Mouse (Mus musculus) midbrain, embryonic 15.5 days (tissue): ENCODE data around the gene Ccdc12. TPM values are rescaled to one million over a fixed set of nuclear protein-coding genes. Genes with fewer than 3 reads are reported as not detected.
"Not testable (repeated sequence)": the region's sequence is repeated elsewhere in the genome, so short reads cannot be mapped to it uniquely, and the experiment has no call there.

Experiments
- ATAC-seq: fragments of 200-750 bp; cut with Nextera tagmentation; replicated peaks from 2 replicates; pipeline ENCODE4 v1.8.0; 2017; ENCODE audit warnings: moderate TSS enrichment
- H3K27ac ChIP-seq: fragments of 300-500 bp; sonication (generic); 2 replicates; pipeline ENCODE4 v1.5.1; 2015; ENCODE audit warnings: mild to moderate bottlenecking, inconsistent platforms
- H3K27me3 ChIP-seq: fragments of 300-500 bp; sonication (generic); replicated peaks from 2 replicates; pipeline ENCODE4 v1.6.1; 2015; ENCODE audit warnings: inconsistent platforms
- H3K36me3 ChIP-seq: fragments of 300-500 bp; sonication (generic); replicated peaks from 2 replicates; pipeline ENCODE4 v1.6.1; 2015; ENCODE audit warnings: inconsistent platforms
- H3K4me1 ChIP-seq: fragments of 300-500 bp; sonication (generic); 2 replicates; pipeline ENCODE4 v1.6.1; 2015; ENCODE audit warnings: inconsistent platforms
- H3K4me2 ChIP-seq: fragments of 300-500 bp; sonication (generic); 2 replicates; pipeline ENCODE4 v1.6.1; 2015; ENCODE audit warnings: inconsistent platforms, mild to moderate bottlenecking, moderate library complexity
- H3K4me3 ChIP-seq: fragments of 300-500 bp; sonication (generic); 2 replicates; pipeline ENCODE4 v1.5.1; 2015; ENCODE audit warnings: mild to moderate bottlenecking, inconsistent platforms
- H3K9ac ChIP-seq: fragments of 300-500 bp; sonication (generic); 2 replicates; pipeline ENCODE4 v1.6.1; 2015; ENCODE audit warnings: mild to moderate bottlenecking, inconsistent platforms
- H3K9me3 ChIP-seq: fragments of 300-500 bp; sonication (generic); 2 replicates; pipeline ENCODE4 v1.6.1; 2016; ENCODE audit warnings: inconsistent platforms
- WGBS: fragments of 180-500 bp; shearing (Covaris S2); methylation state at CpG from one replicate; pipeline ENCODE4 v1.1.7; 2015; ENCODE audit warnings: mixed read lengths; 5-methylcytosine and 5-hydroxymethylcytosine counted together
- polyA plus RNA-seq: library from polyadenylated mRNA; unstranded; fragments of >200 nt; fragmentation: Nextera tagmentation; extraction: Ambion mirVana; gene quantifications from 2 replicates; pipeline ENCODE4 v1.2.1, GENCODE M21; 2015

Gene Ccdc12
- polyA plus RNA-seq, 1 experiment from 2014 or later = 115 TPM

DNA sequence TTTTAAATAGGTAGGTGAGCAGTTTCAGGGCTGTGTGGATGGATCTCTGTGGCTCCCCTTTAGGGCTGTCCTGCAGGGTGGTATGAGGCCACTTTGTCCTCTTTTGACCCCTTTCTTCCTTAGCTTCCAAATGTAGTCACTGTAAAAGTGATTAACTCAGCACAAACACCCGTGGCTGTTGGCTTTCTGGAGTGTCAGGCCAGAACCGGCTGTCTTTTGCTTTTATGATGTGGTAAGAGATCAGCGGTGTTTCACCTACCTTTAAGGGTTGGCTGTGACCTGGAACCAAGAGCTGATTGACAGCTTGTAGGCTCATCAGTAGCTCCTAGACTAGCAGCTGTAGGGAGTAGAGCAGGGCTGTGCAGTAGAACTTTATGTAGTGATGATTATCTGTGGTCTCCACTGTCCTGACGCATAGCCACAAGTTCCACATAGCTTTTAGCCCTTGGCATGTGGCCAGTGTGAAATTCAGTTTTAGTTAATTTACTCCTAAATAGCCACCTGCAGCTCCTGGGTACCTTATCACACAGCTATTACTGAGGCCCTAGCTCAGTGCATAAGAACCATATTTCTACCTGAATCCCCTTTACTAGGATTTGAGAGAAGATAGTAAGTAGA is 11.0 kb downstream of the Ccdc12 start:
- Histone ChIP-seq H3K36me3 (no peaks in the 10 kb centered on the region), H3K9ac (no peak overlapping the region), H3K27me3 (no peaks in the 10 kb centered on the region), H3K4me2 (no peak overlapping the region), H3K27ac (no peak overlapping the region), H3K9me3 (no peaks in the 10 kb centered on the region), H3K4me3 (no peak overlapping the region), H3K4me1 (peaks cover 12% of the 10 kb centered on the region; the same call in 1 of the 2 replicates)
- 79% methylated on average over 4 of the region's 4 CpGs for WGBS
- no peak for ATAC-seq

DNA sequence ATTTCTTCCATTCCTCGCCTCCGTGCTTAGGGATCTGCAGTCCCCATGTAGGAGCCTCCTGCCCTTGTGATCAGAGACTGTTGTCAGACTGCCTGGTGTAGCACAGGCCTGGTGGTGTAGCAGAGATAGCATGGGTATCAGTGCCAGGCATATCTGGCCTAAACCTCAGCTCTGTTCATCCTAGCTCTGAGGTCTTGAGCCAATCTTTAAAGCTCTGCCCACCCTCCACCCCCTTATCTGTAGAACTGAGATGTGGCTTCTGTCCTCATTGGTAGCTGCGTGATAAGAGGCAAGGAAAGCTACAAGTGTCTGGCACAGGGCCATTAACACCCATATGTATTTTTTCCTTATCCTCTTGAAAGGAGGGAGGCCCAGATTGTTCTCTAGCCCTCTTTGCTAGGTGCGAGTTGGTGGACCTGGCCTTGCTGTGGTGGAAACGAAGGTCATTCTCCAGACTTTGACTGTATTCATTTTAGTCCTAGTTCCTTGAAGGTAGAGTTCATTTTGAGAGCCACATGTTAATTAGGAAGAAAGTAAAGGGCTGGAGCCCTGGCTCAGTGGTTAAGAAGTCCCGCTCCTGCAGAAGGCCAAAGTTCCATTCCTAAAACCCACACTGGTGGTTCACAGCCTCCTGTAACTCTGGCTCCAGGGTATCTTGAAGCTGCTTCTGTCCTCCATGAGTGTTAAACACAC is 12.4 kb downstream of the Ccdc12 start:
- H3K9ac ChIP-seq = no peak overlapping the region
- peaks cover 19% of the 10 kb centered on the region; the same call in 1 of the 2 replicates for H3K4me1 ChIP-seq
- H3K27ac ChIP-seq = no peak overlapping the region
- no peaks in the 10 kb centered on the region for H3K27me3 ChIP-seq
- no peak overlapping the region for H3K4me3 ChIP-seq
- H3K4me2 ChIP-seq = no peak overlapping the region
- WGBS = 94% methylated on average over 6 of the region's 6 CpGs
- no peak for ATAC-seq
- no peaks in the 10 kb centered on the region for H3K36me3 ChIP-seq
- H3K9me3 ChIP-seq = no peaks in the 10 kb centered on the region

DNA sequence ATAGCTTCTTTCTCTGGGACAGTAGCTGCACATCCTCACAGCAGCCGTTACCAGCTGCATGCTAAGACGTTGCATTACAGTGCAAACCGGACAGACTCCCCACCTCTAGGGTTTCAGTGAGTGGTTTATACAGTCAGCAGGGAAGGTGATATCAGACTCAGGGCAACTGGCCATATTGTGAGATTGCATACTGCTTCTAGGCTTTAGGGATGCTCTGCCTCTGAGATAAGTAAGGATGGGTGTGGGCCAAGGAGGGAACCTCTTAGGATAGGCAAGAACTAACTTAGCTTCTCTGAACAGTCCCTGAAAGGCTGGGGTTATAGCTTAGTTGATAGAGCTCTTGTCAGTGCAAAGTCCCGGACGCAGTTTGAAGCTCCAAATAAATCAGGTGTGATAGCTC is 13.5 kb downstream of the Ccdc12 start:
- no peaks in the 10 kb centered on the region for H3K9me3 ChIP-seq
- H3K27me3 ChIP-seq = no peaks in the 10 kb centered on the region
- no peak overlapping the region for H3K4me2 ChIP-seq
- no peak overlapping the region for H3K27ac ChIP-seq
- H3K9ac ChIP-seq = no peak overlapping the region
- ATAC-seq = no peak
- no peak overlapping the region for H3K4me3 ChIP-seq
- no peaks in the 10 kb centered on the region for H3K36me3 ChIP-seq
- 93% methylated on average over 5 of the region's 5 CpGs for WGBS
- peaks cover 16% of the 10 kb centered on the region; the same call in 1 of the 2 replicates for H3K4me1 ChIP-seq

DNA sequence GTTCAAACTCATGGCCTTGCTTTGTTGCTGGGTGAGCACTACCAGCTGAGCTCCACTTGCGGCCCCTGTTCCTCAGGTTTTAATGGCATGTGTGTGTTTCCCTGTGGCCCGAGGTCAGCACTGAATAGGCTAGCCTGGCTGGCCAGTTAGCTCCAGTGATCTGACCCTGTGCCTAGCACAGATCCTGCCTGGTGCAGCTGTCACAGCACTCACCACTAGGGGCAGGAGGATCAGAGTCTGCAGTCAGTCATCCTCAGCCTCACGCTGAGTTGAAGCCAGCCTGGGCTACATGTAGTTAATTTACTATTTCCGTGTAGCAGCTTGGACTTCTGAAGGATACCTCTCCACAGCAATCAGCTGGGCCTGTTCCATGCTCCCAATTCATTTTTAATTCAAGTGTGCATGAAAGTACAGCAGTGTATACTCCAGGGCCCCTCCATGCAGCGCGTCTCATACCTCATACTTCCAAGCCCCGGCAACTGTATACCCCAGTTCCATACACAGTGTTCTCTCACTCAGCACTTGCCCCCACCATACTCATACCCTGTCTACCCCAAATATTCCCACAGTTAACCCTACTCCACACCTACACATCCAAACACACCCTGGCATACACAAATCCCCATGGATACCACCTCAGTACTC is 16.3 kb downstream of the Ccdc12 start:
- 64% methylated on average over 7 of the region's 7 CpGs for WGBS
- Histone ChIP-seq H3K9me3 (no peaks in the 10 kb centered on the region), H3K36me3 (no peaks in the 10 kb centered on the region), H3K4me2 (no peak overlapping the region), H3K4me3 (no peak overlapping the region), H3K27ac (no peak overlapping the region), H3K27me3 (no peaks in the 10 kb centered on the region), H3K9ac (no peak overlapping the region), H3K4me1 (peaks cover 6% of the 10 kb centered on the region; the same call in 1 of the 2 replicates)
- ATAC-seq = peak; percentile 54; the same call in 1 of the 2 replicates

DNA sequence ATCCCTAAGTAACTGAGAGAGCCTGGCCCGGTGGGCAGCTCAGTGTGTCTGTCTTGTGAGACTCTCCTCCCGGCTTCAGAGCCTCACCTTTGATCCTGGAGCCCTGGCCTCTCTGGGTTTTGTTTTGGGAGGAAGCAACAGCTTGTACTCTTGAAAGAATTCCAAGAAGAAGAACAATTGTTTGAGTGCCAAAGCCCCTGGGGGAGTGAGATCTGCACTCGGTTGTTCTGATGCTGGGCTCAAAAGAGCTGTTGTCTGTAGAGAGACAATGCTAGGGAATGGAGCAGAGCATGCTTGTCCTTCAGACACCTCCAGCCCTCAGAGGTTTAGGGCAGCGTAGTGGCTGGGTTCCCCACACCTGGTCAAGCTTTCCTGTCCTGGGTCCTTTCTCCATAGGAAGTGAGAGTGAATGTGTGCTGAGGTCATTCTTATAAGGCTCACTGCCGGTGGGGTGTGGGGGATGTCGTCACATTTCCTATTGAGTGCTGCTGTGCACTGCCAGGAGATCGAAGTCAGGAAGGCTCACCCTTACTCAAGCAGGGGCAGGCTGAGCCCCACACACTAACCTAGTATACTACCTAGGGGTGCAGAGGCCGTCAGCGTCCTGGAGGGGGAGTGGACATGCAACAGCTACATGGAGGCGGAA is 16.9 kb downstream of the Ccdc12 start:
- Histone ChIP-seq H3K4me2 (no peak overlapping the region), H3K27me3 (no peaks in the 10 kb centered on the region), H3K4me1 (peaks cover 6% of the 10 kb centered on the region; the same call in 1 of the 2 replicates), H3K4me3 (no peak overlapping the region), H3K9me3 (no peaks in the 10 kb centered on the region), H3K9ac (no peak overlapping the region), H3K36me3 (no peaks in the 10 kb centered on the region), H3K27ac (no peak overlapping the region)
- WGBS = 52% methylated on average over 10 of the region's 10 CpGs
- no peak for ATAC-seq

DNA sequence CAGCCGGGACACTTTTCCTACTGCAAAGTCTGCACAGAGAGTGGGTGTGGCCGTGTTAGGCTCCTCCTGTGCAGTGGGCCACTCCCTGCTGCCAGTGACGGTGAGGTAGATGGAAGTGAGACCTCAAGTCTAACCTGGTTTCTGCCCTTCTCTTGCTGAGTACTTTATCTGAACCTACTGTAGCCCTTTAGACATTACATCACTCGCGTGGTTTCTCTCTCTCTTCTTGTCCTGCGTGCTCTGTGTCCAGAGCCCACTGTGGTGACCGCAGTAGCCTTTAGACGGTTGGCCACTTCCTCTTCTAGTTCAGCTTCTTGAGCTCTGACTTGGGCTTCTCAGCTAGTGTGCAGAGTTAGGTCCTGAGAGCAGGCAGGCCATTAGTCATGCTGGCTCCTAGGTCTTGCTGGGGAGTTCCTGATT is 20.2 kb downstream of the Ccdc12 start:
- H3K9me3 ChIP-seq = no peaks in the 10 kb centered on the region
- WGBS = 87% methylated on average over 8 of the region's 8 CpGs
- no peak overlapping the region for H3K9ac ChIP-seq
- no peaks in the 10 kb centered on the region for H3K27me3 ChIP-seq
- no peak overlapping the region for H3K4me2 ChIP-seq
- ATAC-seq = no peak
- H3K4me3 ChIP-seq = no peak overlapping the region
- no peak overlapping the region for H3K27ac ChIP-seq
- H3K36me3 ChIP-seq = no peaks in the 10 kb centered on the region
- H3K4me1 ChIP-seq = peaks cover 6% of the 10 kb centered on the region; the same call in 1 of the 2 replicates

DNA sequence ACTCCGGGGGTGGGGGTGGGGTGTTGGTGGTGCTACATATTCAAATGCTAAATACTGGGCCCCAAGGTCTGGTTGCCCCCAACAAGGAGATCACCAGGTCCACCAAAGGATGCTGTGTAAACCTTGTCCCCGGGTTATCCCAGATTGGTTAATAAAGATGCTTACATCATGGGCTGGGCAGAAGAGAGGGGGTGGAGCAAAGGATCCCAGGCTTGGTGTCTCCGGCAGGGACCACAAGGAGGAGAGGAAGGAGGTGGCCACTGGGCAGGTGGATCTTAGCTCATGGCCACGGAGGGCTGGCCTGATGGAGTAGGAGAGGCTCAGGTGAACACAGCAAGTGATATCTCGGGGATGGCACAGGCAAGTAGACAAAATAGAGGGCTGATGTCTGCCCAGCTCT is 22.6 kb downstream of the Ccdc12 start:
- ATAC-seq = no peak
- H3K36me3 ChIP-seq = no peaks in the 10 kb centered on the region
- no peak overlapping the region for H3K4me3 ChIP-seq
- no peak overlapping the region for H3K27ac ChIP-seq
- no peaks in the 10 kb centered on the region for H3K27me3 ChIP-seq
- peaks cover 17% of the 10 kb centered on the region for H3K4me1 ChIP-seq
- no peak overlapping the region for H3K9ac ChIP-seq
- no peaks in the 10 kb centered on the region for H3K9me3 ChIP-seq
- H3K4me2 ChIP-seq = no peak overlapping the region
- 60% methylated on average over 5 of the region's 5 CpGs for WGBS

DNA sequence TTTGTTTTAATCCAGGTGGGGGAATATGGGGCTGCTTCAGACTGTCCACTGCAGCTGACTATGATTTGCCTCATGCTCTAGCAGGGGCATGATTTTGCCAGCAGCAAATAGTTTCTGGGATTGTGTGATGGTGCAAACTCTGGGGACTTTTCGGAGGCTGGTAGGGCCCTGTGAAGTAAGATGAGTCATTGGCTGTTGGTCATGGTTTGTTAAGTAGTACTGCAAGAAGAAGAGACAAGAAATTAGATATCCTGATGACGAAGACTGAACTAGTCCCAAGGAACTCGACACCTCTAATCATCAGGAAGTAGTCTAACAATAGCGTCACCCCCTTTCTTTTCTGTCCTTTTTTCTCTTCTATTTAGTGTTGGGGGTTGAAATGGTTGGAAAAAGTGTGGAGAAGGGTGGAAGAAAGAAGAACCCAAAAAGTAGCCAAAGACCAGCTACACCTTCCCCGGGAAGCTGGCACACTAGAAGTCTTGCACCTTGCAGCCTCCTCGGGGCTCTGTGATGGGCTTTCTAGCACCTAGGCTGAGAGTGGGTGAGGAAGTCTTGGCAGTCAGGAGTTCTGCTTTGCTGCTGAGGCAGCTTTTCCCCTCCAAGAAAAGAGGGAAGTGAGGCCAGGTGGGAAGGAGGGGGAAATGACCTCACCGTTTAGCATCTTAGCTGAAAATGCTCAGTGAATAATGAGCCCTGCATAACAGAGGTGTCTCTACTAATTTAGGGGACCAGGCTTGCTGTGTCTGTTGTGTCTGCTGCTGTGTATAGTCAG is 24.6 kb downstream of the Ccdc12 start:
- Histone ChIP-seq H3K27ac (no peak overlapping the region), H3K4me3 (no peak overlapping the region), H3K9ac (no peak overlapping the region), H3K4me2 (no peak overlapping the region), H3K4me1 (peaks cover 36% of the 10 kb centered on the region), H3K36me3 (no peaks in the 10 kb centered on the region), H3K27me3 (no peaks in the 10 kb centered on the region), H3K9me3 (no peaks in the 10 kb centered on the region)
- ATAC-seq = no peak
- 86% methylated on average over 7 of the region's 7 CpGs for WGBS

DNA sequence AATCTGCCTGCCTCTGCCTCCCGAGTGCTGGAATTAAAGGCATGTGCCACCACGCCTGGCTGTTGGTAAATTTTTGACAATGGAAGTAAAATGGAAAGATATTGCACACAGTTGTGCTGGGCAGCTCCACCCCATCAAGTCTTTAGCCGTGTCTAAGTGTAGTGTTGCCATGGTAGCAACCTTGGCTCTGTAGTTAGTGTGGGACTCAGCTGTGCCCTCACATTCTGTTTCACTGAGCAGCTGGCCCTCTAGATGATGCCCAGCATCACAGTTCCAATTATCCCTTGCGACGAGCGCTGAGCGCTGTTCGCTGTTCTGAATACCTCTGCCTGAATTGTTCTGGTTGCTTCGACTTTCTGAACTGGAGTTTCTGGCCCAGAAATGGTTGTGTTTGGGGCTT is 25.5 kb downstream of the Ccdc12 start:
- no peak overlapping the region for H3K4me3 ChIP-seq
- H3K27me3 ChIP-seq = no peaks in the 10 kb centered on the region
- H3K27ac ChIP-seq = 0 out of 2 replicates have a peak overlapping the region, but pooled peaks have one; percentile 13
- no peak; the same call in 1 of the 2 replicates for ATAC-seq
- no peaks in the 10 kb centered on the region for H3K9me3 ChIP-seq
- no peaks in the 10 kb centered on the region for H3K36me3 ChIP-seq
- no peak overlapping the region for H3K4me2 ChIP-seq
- no peak overlapping the region for H3K9ac ChIP-seq
- H3K4me1 ChIP-seq = peaks cover 36% of the 10 kb centered on the region
- WGBS = 45% methylated on average over 9 of the region's 9 CpGs

DNA sequence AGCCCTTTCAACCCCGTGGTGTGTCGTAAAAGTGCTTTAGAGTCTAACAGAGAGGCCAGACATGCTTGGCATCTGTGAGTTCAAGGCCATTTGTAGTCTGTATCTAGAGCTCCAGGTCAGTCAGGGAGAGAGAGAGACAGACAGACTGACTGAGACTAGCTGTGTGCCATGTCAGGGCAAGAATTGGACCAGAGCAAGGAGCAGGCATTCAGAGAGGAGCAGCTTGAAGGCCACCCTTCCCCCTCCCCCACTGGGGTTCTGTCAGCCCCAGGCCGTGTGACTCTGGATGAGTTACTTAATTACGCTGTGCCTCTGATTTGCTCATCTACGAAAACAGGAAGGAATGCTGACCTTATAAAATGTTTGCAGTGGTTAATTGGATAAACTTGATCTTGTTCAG is 26.0 kb downstream of the Ccdc12 start:
- Histone ChIP-seq H3K4me1 (peaks cover 36% of the 10 kb centered on the region), H3K9me3 (no peaks in the 10 kb centered on the region), H3K36me3 (no peaks in the 10 kb centered on the region), H3K9ac (no peak overlapping the region), H3K27me3 (no peaks in the 10 kb centered on the region), H3K27ac (0 out of 2 replicates have a peak overlapping the region, but pooled peaks have one; percentile 13), H3K4me3 (no peak overlapping the region), H3K4me2 (no peak overlapping the region)
- ATAC-seq = no peak
- whole genome bisulfite sequencing = 57% methylated on average over 5 of the region's 5 CpGs

DNA sequence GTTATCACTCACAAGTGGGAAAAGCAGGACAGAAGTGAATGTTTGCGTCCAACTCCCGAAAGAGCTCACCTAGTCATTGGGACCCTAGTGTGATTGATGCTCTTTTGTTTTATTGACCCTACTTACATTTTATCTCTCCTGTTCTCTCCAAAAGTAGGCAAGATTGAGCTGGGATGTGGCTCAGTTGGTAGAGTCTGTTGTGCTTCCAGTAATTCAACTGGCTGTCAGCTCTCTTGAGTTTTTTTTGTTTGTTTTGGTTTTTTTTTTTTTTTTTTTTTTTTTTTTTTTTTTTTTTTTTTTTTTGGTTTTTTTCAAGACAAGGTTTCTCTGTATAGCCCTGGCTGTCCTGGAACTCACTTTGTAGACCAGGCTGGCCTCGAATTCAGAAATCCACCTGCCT is 26.4 kb downstream of the Ccdc12 start:
- not testable (repeated sequence) for ATAC-seq, H3K4me3 ChIP-seq, H3K36me3 ChIP-seq, H3K9ac ChIP-seq, H3K4me2 ChIP-seq, H3K9me3 ChIP-seq, H3K27ac ChIP-seq, H3K27me3 ChIP-seq
- peaks cover 36% of the 10 kb centered on the region for H3K4me1 ChIP-seq
- WGBS = 94% methylated on average over 3 of the region's 3 CpGs
